Mouse (Mus musculus) heart, postnatal 0 days (tissue): Measurements from ENCODE around the gene Lztfl1. TPM values are rescaled to one million over a fixed set of nuclear protein-coding genes. Genes with fewer than 3 reads are reported as not detected.

Experiments
- ATAC-seq: fragments of 200-750 bp; cut with Nextera tagmentation; 2 replicates; pipeline ENCODE4 v1.8.0; 2017; ENCODE audit warnings: low read depth, moderate number of reproducible peaks, moderate library complexity; ENCODE audit not compliant: insufficient read depth
- DNase-seq: peaks from one replicate; pipeline ENCODE4 v3.0.0-alpha.2; 2016; ENCODE audit warnings: low spot score
- H3K27ac ChIP-seq: fragments of 300-500 bp; sonication (generic); 2 replicates; pipeline ENCODE4 v1.5.1; 2014; ENCODE audit warnings: low read depth, mild to moderate bottlenecking
- H3K27me3 ChIP-seq: fragments of 300-500 bp; sonication (generic); 2 replicates; pipeline ENCODE4 v1.6.1; 2014; ENCODE audit warnings: low read length, mixed read lengths; ENCODE audit not compliant: control insufficient read depth, insufficient read depth
- H3K36me3 ChIP-seq: fragments of 300-500 bp; sonication (generic); replicated peaks from 2 replicates; pipeline ENCODE4 v1.6.1; 2014; ENCODE audit warnings: low read length, mixed read lengths; ENCODE audit not compliant: control insufficient read depth, insufficient read depth
- H3K4me1 ChIP-seq: fragments of 300-500 bp; sonication (generic); 2 replicates; pipeline ENCODE4 v1.6.1; 2014; ENCODE audit warnings: antibody characterized with exemption; ENCODE audit not compliant: control insufficient read depth, insufficient read depth
- H3K4me2 ChIP-seq: fragments of 300-500 bp; sonication (generic); 2 replicates; pipeline ENCODE4 v1.6.1; 2014; ENCODE audit warnings: low read depth, mild to moderate bottlenecking, low read length, moderate library complexity
- H3K4me3 ChIP-seq: fragments of 300-500 bp; sonication (generic); 2 replicates; pipeline ENCODE4 v1.5.1; 2014; ENCODE audit warnings: low read depth, low read length
- H3K9ac ChIP-seq: fragments of 300-500 bp; sonication (generic); replicated peaks from 2 replicates; pipeline ENCODE4 v1.6.1; 2014; ENCODE audit warnings: low read depth, low read length, mixed read lengths
- H3K9me3 ChIP-seq: fragments of 300-500 bp; sonication (generic); replicated peaks from 2 replicates; pipeline ENCODE4 v1.6.1; 2016; ENCODE audit warnings: low read length; ENCODE audit not compliant: control insufficient read depth
- CTCF ChIP-seq: IDR thresholded peaks from 2 replicates; pipeline ENCODE4 v1.5.1; 2016; ENCODE audit warnings: antibody characterized with exemption, control low read depth, low read depth
- EP300 ChIP-seq: IDR thresholded peaks from 2 replicates; pipeline ENCODE4 v1.6.1; 2016; ENCODE audit warnings: antibody characterized with exemption, low read depth
- WGBS: fragments of 180-500 bp; shearing (Covaris S2); extraction: QIAGEN DNeasy Blood & Tissue Kit; methylation state at CpG from one replicate; pipeline ENCODE4 v1.1.7; 2014; 5-methylcytosine and 5-hydroxymethylcytosine counted together
- polyA plus RNA-seq: library from polyadenylated mRNA; unstranded; fragments of >200 nt; fragmentation: Nextera tagmentation; extraction: Ambion mirVana; gene quantifications from 2 replicates; pipeline ENCODE4 v1.2.1, GENCODE M21; 2015
- total RNA-seq: library from RNA; depleted of rRNA; stranded (reverse); fragments of >200 nt; gene quantifications from 2 replicates; pipeline ENCODE4 v1.2.3, GENCODE M21; 2014; ENCODE audit warnings: low replicate concordance; rRNA removed

Lztfl1 gene
- total RNA-seq (11.2 and 28.4 TPM in 2 replicates), polyA plus RNA-seq (36.2 and 37.7 TPM in 2 replicates)

- Histone ChIP-seq H3K9me3 (no peaks in the 10 kb centered on the region), H3K27ac (peak within 1 kb of the TSS; percentile 87), H3K4me3 (peak within 1 kb of the TSS; percentile 87), H3K27me3 (no peaks in the 10 kb centered on the region), H3K9ac (peak within 1 kb of the TSS; percentile 92), H3K36me3 (no peaks in the 10 kb centered on the region; the same call in 1 of the 2 replicates), H3K4me1 (0 out of 2 replicates have a peak, but pooled peaks cover 3% of the 10 kb centered on the region), H3K4me2 (peak within 1 kb of the TSS; percentile 74)
- TF ChIP-seq CTCF: no peak
- TF ChIP-seq EP300: peak; percentile 93
- ATAC-seq: peak; percentile 99
- DNase-seq: peak; percentile 99
- under 1% methylated on average over 55 of the region's 55 CpGs for WGBS
Observed at GRCm38 (mm10) chr9:123717186-123718008, at the start of gene Lztfl1. Gene Lztfl1, minus strand, starts transcription at chr9:123717697.

GRCm38 (mm10) chr9:123766996-123767395 lies 49.5 kb upstream of the Lztfl1 start:
- H3K9me3 ChIP-seq: no peaks in the 10 kb centered on the region
- H3K4me1 ChIP-seq: no peaks in the 10 kb centered on the region
- no peak for ATAC-seq
- TF ChIP-seq CTCF: no peak
- no peak for TF ChIP-seq EP300
- no peak overlapping the region for H3K27ac ChIP-seq
- H3K36me3 ChIP-seq: no peaks in the 10 kb centered on the region
- WGBS: 70% methylated on average over 3 of the region's 3 CpGs
- peak overlapping the region; percentile 23; the same call in 1 of the 2 replicates for H3K4me3 ChIP-seq
- no peak overlapping the region for H3K4me2 ChIP-seq
- no peak overlapping the region; the same call in 1 of the 2 replicates for H3K9ac ChIP-seq
- no peaks in the 10 kb centered on the region for H3K27me3 ChIP-seq
- DNase-seq: no peak

DNA sequence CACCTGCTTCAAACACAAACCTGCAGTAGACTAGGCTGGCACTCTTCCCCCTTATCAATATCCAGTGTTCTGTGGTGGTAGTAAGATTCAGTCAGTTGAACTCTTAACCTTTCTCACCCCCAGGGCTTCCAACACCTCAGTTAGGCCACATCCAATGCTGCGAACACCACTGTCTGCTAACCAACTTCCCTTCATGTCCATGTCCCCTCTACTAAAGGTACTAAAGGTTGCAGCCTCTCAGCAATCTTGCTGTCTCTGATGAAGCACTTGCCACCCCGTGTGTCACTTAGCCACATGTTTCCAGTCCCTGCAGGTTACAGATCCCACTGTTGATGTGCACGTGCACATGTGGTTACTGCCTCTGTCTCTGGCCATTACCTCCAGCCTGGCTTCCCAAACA lies 46.3 kb upstream of the Lztfl1 start:
- TF ChIP-seq EP300: no peak
- TF ChIP-seq CTCF: no peak
- 53% methylated on average over 3 of the region's 3 CpGs for WGBS
- H3K9me3 ChIP-seq: no peaks in the 10 kb centered on the region

DNA sequence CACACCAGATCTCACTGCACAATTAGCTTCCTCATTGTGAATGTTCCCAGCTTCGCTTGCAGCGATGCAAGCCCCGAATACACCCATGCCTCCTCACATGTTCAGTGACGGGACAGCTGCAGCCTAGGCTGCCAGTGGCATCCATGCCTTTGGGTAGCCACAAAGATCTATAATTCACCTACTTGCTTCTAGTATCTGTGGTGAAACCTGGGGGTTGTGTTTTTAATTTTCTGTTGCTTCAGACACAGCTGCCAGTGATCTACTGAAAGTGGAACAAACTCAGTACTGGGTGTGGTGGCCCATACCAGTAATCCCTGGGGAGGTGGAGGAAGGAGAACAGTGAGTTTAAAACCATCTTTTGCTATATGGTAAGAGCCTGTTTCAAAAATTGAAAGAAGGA lies 45.4 kb upstream of the Lztfl1 start:
- 78% methylated on average over 4 of the region's 4 CpGs for WGBS
- H3K27me3 ChIP-seq: no peaks in the 10 kb centered on the region

More for the DNA sequence above, 46.3 kb upstream of the Lztfl1 start:
- no peak for DNase-seq
- Histone ChIP-seq H3K4me2 (no peak overlapping the region), H3K36me3 (no peaks in the 10 kb centered on the region), H3K27ac (no peak overlapping the region), H3K4me1 (no peaks in the 10 kb centered on the region), H3K27me3 (no peaks in the 10 kb centered on the region), H3K9ac (no peak overlapping the region), H3K4me3 (no peak overlapping the region)
- ATAC-seq: no peak

GRCm38 (mm10) chr9:123760806-123761205 lies 43.3 kb upstream of the Lztfl1 start:
- DNase-seq (no peak), ATAC-seq (no peak)
- no peak for TF ChIP-seq CTCF
- no peak for TF ChIP-seq EP300
- H3K36me3 ChIP-seq: no peaks in the 10 kb centered on the region
- H3K4me3 ChIP-seq: no peak overlapping the region
- no peak overlapping the region for H3K4me2 ChIP-seq
- no peak overlapping the region for H3K27ac ChIP-seq
- H3K9ac ChIP-seq: no peak overlapping the region
- H3K27me3 ChIP-seq: no peaks in the 10 kb centered on the region
- no peaks in the 10 kb centered on the region for H3K4me1 ChIP-seq
- WGBS: 83% methylated on average over 3 of the region's 3 CpGs
- no peaks in the 10 kb centered on the region for H3K9me3 ChIP-seq

More for the DNA sequence above, 45.4 kb upstream of the Lztfl1 start:
- no peak for ATAC-seq
- Histone ChIP-seq H3K27ac (peak overlapping the region; percentile 46; the same call in 1 of the 2 replicates), H3K4me3 (no peak overlapping the region), H3K4me1 (no peaks in the 10 kb centered on the region), H3K9me3 (no peaks in the 10 kb centered on the region), H3K4me2 (no peak overlapping the region), H3K9ac (no peak overlapping the region), H3K36me3 (no peaks in the 10 kb centered on the region)
- DNase-seq: no peak
- no peak for TF ChIP-seq CTCF
- TF ChIP-seq EP300: no peak
